Mouse (Mus musculus): ENCODE measurements around the gene Mars. TPM values are rescaled to one million over a fixed set of nuclear protein-coding genes. Genes with fewer than 3 reads are reported as not detected.

The Mars gene
- polyA plus RNA-seq, 1 experiment = 35.4 TPM

- Histone ChIP-seq H3K4me3 (replicated peaks; ENCODE audit: extremely low read depth, low read depth, low read length) (no peak overlapping the region), H3K4me1 (ENCODE audit: control insufficient read depth, insufficient read depth, low read length) (peaks cover 7% of the 10 kb centered on the region; the same call in 1 of the 2 replicates)
- no peak for TF ChIP-seq CTCF (IDR thresholded peaks at IDR 0.05; ENCODE audit: insufficient read depth, low read length)
- DNase-seq = no peak
- 77% methylated on average over 24 of the region's 24 CpGs for WGBS
These were observed 15.4 kb downstream of the Mars start for GRCm38 (mm10) chr10:127295986-127296794.

DNA sequence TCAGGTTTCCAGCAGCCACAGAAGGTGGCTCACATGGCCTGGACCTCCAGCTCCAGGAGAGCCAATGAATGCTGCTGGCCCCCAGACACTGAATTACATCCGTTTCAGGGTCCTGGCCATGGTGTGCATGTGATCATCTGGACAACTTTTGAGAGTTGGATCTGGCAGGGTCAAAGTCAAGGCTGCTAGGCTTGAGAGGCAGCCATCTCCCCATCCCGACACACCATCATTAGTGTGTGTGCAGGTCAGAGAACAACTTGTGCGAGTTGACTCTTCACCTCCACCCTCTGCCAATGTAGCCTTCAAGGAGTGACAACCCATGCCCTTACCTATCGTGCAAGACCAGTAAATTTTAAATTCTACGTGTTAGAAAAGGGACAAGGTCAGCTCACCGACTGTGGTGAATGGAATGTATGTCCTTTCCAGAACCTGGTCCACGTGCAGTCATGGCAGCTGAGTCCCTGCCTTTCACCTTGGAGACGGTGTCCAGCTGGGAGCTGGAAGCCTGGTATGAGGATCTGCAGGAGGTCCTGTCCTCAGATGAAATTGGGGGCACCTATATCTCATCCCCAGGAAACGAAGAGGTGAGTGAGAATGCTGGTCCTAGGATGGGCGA is 16.6 kb downstream of the Mars start:
- Histone ChIP-seq H3K4me1 (ENCODE audit: control insufficient read depth, insufficient read depth, low read length) (peaks cover 7% of the 10 kb centered on the region), H3K4me3 (replicated peaks; ENCODE audit: extremely low read depth, low read depth, low read length) (no peak overlapping the region)
- TF ChIP-seq POLR2A (IDR thresholded peaks at IDR 0.05; ENCODE audit: borderline replicate concordance, extremely low read depth, low read depth, low read length) = no peak
- WGBS = 86% methylated on average over 10 of the region's 10 CpGs
- no peak for DNase-seq

DNA sequence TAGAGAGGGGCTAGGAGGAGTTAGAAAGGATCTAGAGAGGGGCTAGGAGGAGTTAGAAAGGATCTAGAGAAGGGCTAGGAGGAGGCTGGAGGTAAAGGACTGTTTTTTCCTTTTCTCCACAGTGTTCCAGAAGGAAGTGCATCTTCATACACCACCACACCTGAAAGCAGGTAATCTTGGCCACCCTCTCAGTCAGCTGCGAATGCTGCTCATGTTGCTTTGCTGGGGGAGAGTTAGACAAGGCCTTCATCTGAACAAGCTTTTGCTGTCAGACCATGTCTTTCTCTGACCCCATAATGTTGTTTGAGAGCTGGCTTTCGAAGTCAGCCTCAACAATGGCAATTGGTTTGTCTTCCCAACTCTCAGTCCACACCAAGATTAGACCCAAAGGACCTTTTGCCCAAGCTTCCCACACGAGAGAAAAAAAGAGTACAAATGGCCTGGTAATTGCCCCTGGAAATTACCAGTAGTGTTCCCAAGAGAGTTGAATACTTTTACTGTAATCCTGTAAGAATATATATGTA is 17.9 kb downstream of the Mars start:
- no peak for TF ChIP-seq POLR2A (IDR thresholded peaks at IDR 0.05; ENCODE audit: borderline replicate concordance, extremely low read depth, low read depth, low read length)
- no peak for TF ChIP-seq CTCF (IDR thresholded peaks at IDR 0.05; ENCODE audit: insufficient read depth, low read length)
- no peak for DNase-seq
- Histone ChIP-seq H3K4me3 (replicated peaks; ENCODE audit: extremely low read depth, low read depth, low read length) (no peak overlapping the region), H3K4me1 (ENCODE audit: control insufficient read depth, insufficient read depth, low read length) (peaks cover 11% of the 10 kb centered on the region)
- 79% methylated on average over 3 of the region's 3 CpGs for WGBS

GRCm38 (mm10) chr10:127292987-127293538 is 18.5 kb downstream of the Mars start:
- Histone ChIP-seq H3K4me1 (ENCODE audit: control insufficient read depth, insufficient read depth, low read length) (peaks cover 11% of the 10 kb centered on the region), H3K4me3 (replicated peaks; ENCODE audit: extremely low read depth, low read depth, low read length) (no peak overlapping the region)
- no peak for DNase-seq
- WGBS = 40% methylated on average over 6 of the region's 6 CpGs
- no peak for TF ChIP-seq CTCF (IDR thresholded peaks at IDR 0.05; ENCODE audit: insufficient read depth, low read length)

DNA sequence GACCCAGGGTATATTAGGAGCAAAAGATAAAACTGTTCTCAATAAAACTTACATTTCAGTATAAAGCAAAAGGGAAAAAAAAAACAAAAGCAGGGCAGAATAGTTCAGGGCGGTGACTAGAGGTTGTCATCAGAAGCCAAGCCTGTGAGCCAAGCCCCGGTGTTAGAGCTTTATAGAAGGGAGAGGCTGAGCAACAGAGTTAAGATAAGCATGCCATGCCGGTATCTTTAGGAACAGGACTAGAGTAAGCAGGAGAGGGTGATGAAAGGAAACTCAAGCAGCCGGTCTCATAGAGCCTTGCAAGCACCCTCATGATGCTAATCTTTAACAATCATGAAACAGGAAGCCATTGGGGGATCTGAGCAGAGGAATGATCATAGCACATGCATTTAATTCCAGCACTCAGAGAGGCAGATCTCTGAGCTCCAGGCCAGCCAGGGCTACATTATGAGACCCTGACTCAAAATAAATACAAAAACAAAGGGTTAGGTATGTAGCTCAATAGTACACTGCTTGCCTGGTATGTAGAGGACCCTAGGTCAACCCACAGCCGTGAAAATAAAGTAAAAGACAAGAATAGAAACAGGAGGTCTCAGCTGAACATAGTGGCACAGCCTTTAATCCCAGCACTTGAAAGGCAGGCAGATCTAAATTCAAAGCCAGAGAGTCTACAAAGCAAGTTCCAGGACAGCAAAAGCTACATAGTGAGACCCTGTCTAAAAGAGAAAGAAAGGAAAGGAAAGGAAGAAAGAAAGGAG is 19.5 kb downstream of the Mars start:
- no peak for DNase-seq
- H3K4me3 ChIP-seq (replicated peaks; ENCODE audit: extremely low read depth, low read depth, low read length) = no peak overlapping the region
- TF ChIP-seq CTCF (IDR thresholded peaks at IDR 0.05; ENCODE audit: insufficient read depth, low read length) (no peak), POLR2A (IDR thresholded peaks at IDR 0.05; ENCODE audit: borderline replicate concordance, extremely low read depth, low read depth, low read length) (no peak)
- H3K4me1 ChIP-seq (ENCODE audit: control insufficient read depth, insufficient read depth, low read length) = peaks cover 18% of the 10 kb centered on the region
- 9% methylated on average over 5 of the region's 5 CpGs for WGBS

GRCm38 (mm10) chr10:127290930-127291880 is 20.4 kb downstream of the Mars start:
- TF ChIP-seq POLR2A (IDR thresholded peaks at IDR 0.05; ENCODE audit: borderline replicate concordance, extremely low read depth, low read depth, low read length) (0 out of 2 replicates have a peak, but pooled peaks have one; percentile 17), CTCF (IDR thresholded peaks at IDR 0.05; ENCODE audit: insufficient read depth, low read length) (no peak)
- H3K4me3 ChIP-seq (replicated peaks; ENCODE audit: extremely low read depth, low read depth, low read length) = peak overlapping the region; percentile 89
- no peak for DNase-seq
- H3K4me1 ChIP-seq (ENCODE audit: control insufficient read depth, insufficient read depth, low read length) = peaks cover 21% of the 10 kb centered on the region
- WGBS = 3% methylated on average over 19 of the region's 19 CpGs

- H3K4me3 ChIP-seq (replicated peaks; ENCODE audit: extremely low read depth, low read depth, low read length) = peak overlapping the region; percentile 89
- DNase-seq = peak; percentile 99
- peaks cover 21% of the 10 kb centered on the region for H3K4me1 ChIP-seq (ENCODE audit: control insufficient read depth, insufficient read depth, low read length)
- TF ChIP-seq CTCF (IDR thresholded peaks at IDR 0.05; ENCODE audit: insufficient read depth, low read length) (no peak), POLR2A (IDR thresholded peaks at IDR 0.05; ENCODE audit: borderline replicate concordance, extremely low read depth, low read depth, low read length) (peak; percentile 97)
- WGBS = under 1% methylated on average over 46 of the region's 47 CpGs
These were observed 21.2 kb downstream of the Mars start for GRCm38 (mm10) chr10:127290307-127290929.

GRCm38 (mm10) chr10:127289573-127290191 is 21.9 kb downstream of the Mars start:
- peak; percentile 63 for DNase-seq
- under 1% methylated on average over 15 of the region's 15 CpGs for WGBS
- Histone ChIP-seq H3K4me3 (replicated peaks; ENCODE audit: extremely low read depth, low read depth, low read length) (peak overlapping the region; percentile 64), H3K4me1 (ENCODE audit: control insufficient read depth, insufficient read depth, low read length) (peaks cover 21% of the 10 kb centered on the region)
- no peak for TF ChIP-seq CTCF (IDR thresholded peaks at IDR 0.05; ENCODE audit: insufficient read depth, low read length)
- TF ChIP-seq POLR2A (IDR thresholded peaks at IDR 0.05; ENCODE audit: borderline replicate concordance, extremely low read depth, low read depth, low read length) = peak; percentile 63; the same call in 1 of the 2 replicates
